Mouse (Mus musculus): ENCODE data around the gene Mlana. TPM values are rescaled to one million over a fixed set of nuclear protein-coding genes. Genes with fewer than 3 reads are reported as not detected.

Mlana gene
- polyA plus RNA-seq, 1 experiment from 2014 or later = not detected

GRCm38 (mm10) chr19:29678181-29678778, 19.3 kb upstream of the Mlana start:
- Histone ChIP-seq H3K36me3 (replicated peaks) (no peaks in the 10 kb centered on the region), H3K4me3 (no peak overlapping the region), H3K27me3 (replicated peaks) (no peaks in the 10 kb centered on the region), H3K4me2 (no peak overlapping the region), H3K9ac (no peak overlapping the region), H3K4me1 (no peaks in the 10 kb centered on the region), H3K9me3 (no peaks in the 10 kb centered on the region), H3K27ac (no peak overlapping the region)
- ATAC-seq (replicated peaks) = no peak
- WGBS = 85% methylated on average over 6 of the region's 6 CpGs

DNA sequence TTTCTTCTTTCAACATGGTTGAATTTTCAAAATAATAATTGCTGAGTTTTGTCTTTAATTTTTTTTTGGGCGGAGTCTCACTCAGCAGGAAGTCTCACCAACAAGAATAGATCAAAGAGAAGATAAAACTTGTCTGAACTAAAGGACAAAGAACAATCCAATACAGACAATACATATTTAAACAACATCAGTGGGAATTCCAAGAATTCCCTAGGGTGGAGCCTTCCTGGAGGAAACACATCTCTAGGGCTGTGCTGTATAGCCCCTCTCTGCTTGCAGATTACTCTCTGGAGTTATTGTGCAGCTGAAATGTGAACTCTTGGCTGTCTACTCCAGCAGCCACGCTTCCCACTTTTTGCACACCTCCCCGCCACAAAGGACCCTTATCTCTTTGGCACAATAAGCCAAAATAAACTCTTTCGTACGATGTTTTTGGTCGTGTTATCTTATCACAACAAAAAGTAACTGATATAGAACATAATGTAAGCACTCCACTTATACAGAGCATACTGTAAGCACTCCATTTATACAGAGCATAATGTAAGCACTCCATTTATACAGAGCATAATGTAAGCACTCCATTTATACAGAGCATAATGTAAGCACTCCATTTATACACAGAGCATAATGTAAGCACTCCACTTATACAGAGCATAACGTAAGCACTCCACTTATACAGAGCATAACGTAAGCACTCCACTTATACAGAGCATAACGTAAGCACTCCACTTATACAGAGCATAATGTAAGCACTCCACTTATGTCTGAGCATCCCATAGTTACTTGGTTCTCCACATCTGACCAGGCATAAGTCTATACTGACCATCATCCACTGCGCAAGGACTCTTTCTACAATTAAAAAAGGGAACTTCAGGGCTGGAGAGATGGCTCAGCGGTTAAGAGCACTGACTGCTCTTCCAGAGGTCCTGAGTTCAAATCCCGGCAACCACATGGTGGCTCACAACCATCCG, 17.2 kb upstream of the Mlana start:
- WGBS = 87% methylated on average over 13 of the region's 13 CpGs
- H3K36me3 ChIP-seq (replicated peaks) = no peaks in the 10 kb centered on the region
- H3K4me3 ChIP-seq = no peak overlapping the region
- no peaks in the 10 kb centered on the region for H3K9me3 ChIP-seq
- ATAC-seq (replicated peaks) = no peak
- H3K27ac ChIP-seq = no peak overlapping the region
- H3K4me1 ChIP-seq = no peaks in the 10 kb centered on the region
- H3K4me2 ChIP-seq = no peak overlapping the region
- no peaks in the 10 kb centered on the region for H3K27me3 ChIP-seq (replicated peaks)
- no peak overlapping the region for H3K9ac ChIP-seq

DNA sequence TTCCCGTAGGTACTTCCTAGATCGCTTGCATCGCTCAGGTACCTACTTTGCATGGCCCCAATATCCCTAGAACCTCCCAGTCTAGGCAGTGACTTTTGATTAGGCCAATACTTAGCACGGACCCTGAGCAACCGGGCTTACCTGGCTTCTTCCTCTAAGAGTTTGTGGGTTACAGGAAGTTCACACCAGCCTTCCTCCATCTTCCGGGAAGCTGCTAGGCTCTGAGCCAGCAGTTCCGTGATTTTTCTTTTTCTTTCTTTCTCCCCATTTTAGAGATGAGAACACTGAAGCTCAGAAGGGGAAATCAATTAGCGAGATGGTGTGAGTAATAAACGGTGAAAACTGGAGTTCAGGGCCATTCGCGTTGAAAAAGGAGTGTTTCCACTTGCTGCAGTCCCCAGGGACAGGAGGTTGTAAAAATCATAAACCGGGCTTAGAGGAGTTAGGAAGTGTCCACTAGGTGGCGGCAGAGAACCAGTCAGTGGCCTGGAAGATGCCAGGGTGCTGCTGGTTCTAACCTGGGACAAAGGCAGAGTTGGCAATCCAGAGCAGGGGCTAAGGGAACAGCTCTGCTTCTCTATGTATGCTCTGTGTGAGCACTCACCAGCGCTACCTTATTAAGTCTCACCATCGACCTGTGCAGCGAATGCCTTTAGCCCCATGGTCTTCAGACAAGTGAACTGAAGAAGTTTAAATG, 13.6 kb upstream of the Mlana start:
- WGBS = 53% methylated on average over 16 of the region's 16 CpGs
- no peak overlapping the region for H3K4me2 ChIP-seq

DNA sequence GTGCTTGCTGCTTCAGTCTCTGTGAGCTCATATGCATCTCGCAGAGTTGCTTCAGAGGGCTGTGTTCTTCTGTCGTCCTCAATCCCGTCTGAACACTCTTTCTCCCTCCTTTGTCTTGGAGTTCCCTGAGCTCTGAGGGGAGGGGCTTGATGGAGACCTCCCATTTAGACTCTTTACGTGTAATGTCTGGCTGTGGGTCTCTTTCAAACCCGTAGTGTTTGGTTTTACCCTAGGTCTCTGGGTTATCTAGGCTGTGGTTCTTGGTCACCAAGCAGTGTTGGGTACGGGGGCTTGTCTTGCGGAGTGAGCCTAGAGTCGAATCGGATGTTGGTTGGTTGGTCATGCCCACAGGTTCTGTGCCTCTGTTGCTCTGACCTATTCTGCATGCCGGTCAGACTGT, 2.6 kb upstream of the Mlana start:
- no peak overlapping the region for H3K4me3 ChIP-seq
- no peak overlapping the region for H3K27ac ChIP-seq
- H3K27me3 ChIP-seq (replicated peaks) = no peaks in the 10 kb centered on the region
- H3K9me3 ChIP-seq = no peaks in the 10 kb centered on the region
- no peak for ATAC-seq (replicated peaks)
- H3K4me1 ChIP-seq = no peaks in the 10 kb centered on the region
- H3K9ac ChIP-seq = no peak overlapping the region
- H3K4me2 ChIP-seq = no peak overlapping the region
- WGBS = 85% methylated on average over 10 of the region's 10 CpGs
- H3K36me3 ChIP-seq (replicated peaks) = no peaks in the 10 kb centered on the region

More for the DNA sequence above, 13.6 kb upstream of the Mlana start:
- H3K27me3 ChIP-seq (replicated peaks) = no peaks in the 10 kb centered on the region
- no peaks in the 10 kb centered on the region for H3K4me1 ChIP-seq
- no peaks in the 10 kb centered on the region for H3K9me3 ChIP-seq
- no peak overlapping the region for H3K4me3 ChIP-seq
- H3K9ac ChIP-seq = no peak overlapping the region
- no peaks in the 10 kb centered on the region for H3K36me3 ChIP-seq (replicated peaks)
- H3K27ac ChIP-seq = no peak overlapping the region
- ATAC-seq (replicated peaks) = peak; percentile 62; the same call in 1 of the 2 replicates

- Histone ChIP-seq H3K9ac (no peak overlapping the region), H3K27ac (no peak overlapping the region), H3K4me3 (no peak overlapping the region), H3K36me3 (replicated peaks) (no peaks in the 10 kb centered on the region), H3K4me1 (no peaks in the 10 kb centered on the region), H3K9me3 (no peaks in the 10 kb centered on the region), H3K27me3 (replicated peaks) (no peaks in the 10 kb centered on the region), H3K4me2 (no peak overlapping the region)
- WGBS = 96% methylated on average over 4 of the region's 4 CpGs
- no peak for ATAC-seq (replicated peaks)
Observed at GRCm38 (mm10) chr19:29696309-29696708, 1.3 kb upstream of the Mlana start.

DNA sequence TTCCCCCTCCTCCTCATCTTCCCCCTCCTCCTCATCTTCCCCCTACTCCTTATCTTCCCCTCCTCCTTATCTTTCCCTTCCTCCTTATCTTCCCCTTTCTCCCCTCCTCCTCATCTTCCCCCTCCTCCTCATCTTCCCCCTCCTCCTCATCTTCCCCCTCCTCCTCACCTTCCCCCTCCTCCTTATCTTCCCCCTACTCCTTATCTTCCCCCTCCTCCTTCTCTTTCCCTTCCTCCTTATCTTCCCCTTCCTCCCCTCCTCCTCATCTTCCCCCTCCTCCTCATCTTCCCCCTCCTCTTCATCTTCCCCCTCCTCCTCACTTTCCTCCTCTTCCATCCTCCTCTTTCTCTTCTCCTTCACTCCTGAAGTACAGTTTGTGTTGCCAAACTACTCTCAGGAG, 784 bp upstream of the Mlana start:
- no peaks in the 10 kb centered on the region for H3K36me3 ChIP-seq (replicated peaks)
- ATAC-seq (replicated peaks) = no peak
- H3K27me3 ChIP-seq (replicated peaks) = no peaks in the 10 kb centered on the region
- no peak overlapping the region for H3K4me2 ChIP-seq
- H3K4me3 ChIP-seq = no peak overlapping the region
- H3K27ac ChIP-seq = no peak overlapping the region
- no peak overlapping the region for H3K9ac ChIP-seq
- H3K9me3 ChIP-seq = no peaks in the 10 kb centered on the region
- no peaks in the 10 kb centered on the region for H3K4me1 ChIP-seq

GRCm38 (mm10) chr19:29701707-29702106, 4.1 kb downstream of the Mlana start:
- no peak for ATAC-seq (replicated peaks)
- no peak overlapping the region for H3K4me2 ChIP-seq
- WGBS = 70% methylated on average over 4 of the region's 4 CpGs
- no peaks in the 10 kb centered on the region for H3K27me3 ChIP-seq (replicated peaks)
- H3K9me3 ChIP-seq = no peaks in the 10 kb centered on the region
- H3K9ac ChIP-seq = no peak overlapping the region
- no peaks in the 10 kb centered on the region for H3K36me3 ChIP-seq (replicated peaks)
- no peak overlapping the region for H3K27ac ChIP-seq
- H3K4me1 ChIP-seq = no peaks in the 10 kb centered on the region
- H3K4me3 ChIP-seq = no peak overlapping the region

DNA sequence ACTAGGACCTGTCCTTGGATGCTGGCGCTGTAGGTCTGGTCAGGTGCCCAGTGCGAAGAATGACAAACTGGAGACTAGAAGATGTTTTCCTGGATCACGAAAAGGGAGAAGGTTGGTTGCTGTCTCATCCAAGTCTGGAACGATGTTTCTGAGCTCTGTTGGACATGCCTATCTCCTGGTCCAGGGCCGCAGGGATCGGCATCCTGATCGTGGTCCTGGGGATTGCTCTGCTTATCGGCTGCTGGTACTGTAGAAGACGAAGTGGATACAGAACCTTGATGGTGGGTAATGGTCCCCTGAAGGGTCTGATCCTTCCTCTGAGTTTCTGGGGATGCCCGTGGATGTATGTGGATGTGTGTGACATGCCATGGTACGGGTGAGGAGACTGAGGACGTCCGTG, 6.8 kb downstream of the Mlana start:
- no peaks in the 10 kb centered on the region for H3K4me1 ChIP-seq
- WGBS = 94% methylated on average over 13 of the region's 13 CpGs
- H3K9ac ChIP-seq = no peak overlapping the region
- H3K4me3 ChIP-seq = no peak overlapping the region
- H3K36me3 ChIP-seq (replicated peaks) = no peaks in the 10 kb centered on the region
- no peaks in the 10 kb centered on the region for H3K27me3 ChIP-seq (replicated peaks)
- H3K27ac ChIP-seq = no peak overlapping the region
- no peak for ATAC-seq (replicated peaks)
- no peak overlapping the region for H3K4me2 ChIP-seq
- no peaks in the 10 kb centered on the region for H3K9me3 ChIP-seq

- no peaks in the 10 kb centered on the region for H3K4me1 ChIP-seq
- no peak overlapping the region for H3K27ac ChIP-seq
- no peak for ATAC-seq (replicated peaks)
- H3K9ac ChIP-seq = no peak overlapping the region
- no peak overlapping the region for H3K4me2 ChIP-seq
- H3K27me3 ChIP-seq (replicated peaks) = no peaks in the 10 kb centered on the region
- 91% methylated on average over 9 of the region's 9 CpGs for WGBS
- H3K4me3 ChIP-seq = no peak overlapping the region
- no peaks in the 10 kb centered on the region for H3K36me3 ChIP-seq (replicated peaks)
- H3K9me3 ChIP-seq = no peaks in the 10 kb centered on the region
Observed at GRCm38 (mm10) chr19:29707314-29707898, 9.8 kb downstream of the Mlana start.

GRCm38 (mm10) chr19:29708003-29708402, 10.4 kb downstream of the Mlana start:
- Histone ChIP-seq H3K9ac (no peak overlapping the region), H3K4me1 (no peaks in the 10 kb centered on the region), H3K4me3 (no peak overlapping the region), H3K27me3 (replicated peaks) (no peaks in the 10 kb centered on the region), H3K4me2 (no peak overlapping the region; the same call in 1 of the 2 replicates), H3K36me3 (replicated peaks) (no peaks in the 10 kb centered on the region), H3K9me3 (no peaks in the 10 kb centered on the region), H3K27ac (no peak overlapping the region)
- 71% methylated on average over 14 of the region's 14 CpGs for WGBS
- no peak for ATAC-seq (replicated peaks)

GRCm38 (mm10) chr19:29708461-29708860, 10.8 kb downstream of the Mlana start:
- Histone ChIP-seq H3K4me1 (no peaks in the 10 kb centered on the region), H3K36me3 (replicated peaks) (no peaks in the 10 kb centered on the region), H3K9me3 (no peaks in the 10 kb centered on the region), H3K4me2 (no peak overlapping the region), H3K9ac (no peak overlapping the region), H3K4me3 (no peak overlapping the region), H3K27ac (no peak overlapping the region), H3K27me3 (replicated peaks) (no peaks in the 10 kb centered on the region)
- WGBS = 68% methylated on average over 5 of the region's 5 CpGs
- ATAC-seq (replicated peaks) = no peak

DNA sequence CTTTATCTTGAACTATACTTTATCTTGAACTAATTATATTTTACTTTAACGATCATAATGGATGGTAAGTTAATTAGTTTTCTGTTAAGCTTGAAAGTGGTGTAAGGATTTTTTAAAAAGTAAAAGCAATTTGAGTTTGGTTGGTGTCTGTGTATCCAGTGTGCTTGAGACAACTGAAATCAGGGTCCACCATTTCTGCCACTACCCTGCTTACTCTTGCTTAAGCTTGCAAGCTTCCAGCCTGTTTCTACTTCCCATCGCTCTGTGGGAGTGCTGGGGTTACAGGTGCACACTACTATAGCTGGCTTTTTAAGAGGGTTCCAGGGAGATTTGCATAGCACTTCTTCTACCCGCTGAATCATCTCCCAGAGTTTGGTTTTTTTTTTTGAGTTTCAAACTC, 11.8 kb downstream of the Mlana start:
- H3K27ac ChIP-seq = no peak overlapping the region
- ATAC-seq (replicated peaks) = no peak
- no peak overlapping the region for H3K4me2 ChIP-seq
- H3K4me1 ChIP-seq = no peaks in the 10 kb centered on the region
- no peak overlapping the region for H3K4me3 ChIP-seq
- no peak overlapping the region for H3K9ac ChIP-seq
- no peaks in the 10 kb centered on the region for H3K9me3 ChIP-seq
- WGBS = 73% methylated on average over 3 of the region's 3 CpGs
- H3K27me3 ChIP-seq (replicated peaks) = no peaks in the 10 kb centered on the region
- no peaks in the 10 kb centered on the region for H3K36me3 ChIP-seq (replicated peaks)
